Mouse (Mus musculus): ENCODE data around the gene Clec3a. TPM values are rescaled to one million over a fixed set of nuclear protein-coding genes. Genes with fewer than 3 reads are reported as not detected.
A peak's percentile ranks its signal among the peaks of the same experiment; 100 is the strongest.

The Clec3a gene
- polyA plus RNA-seq, 1 experiment from 2014 or later: not detected

DNA sequence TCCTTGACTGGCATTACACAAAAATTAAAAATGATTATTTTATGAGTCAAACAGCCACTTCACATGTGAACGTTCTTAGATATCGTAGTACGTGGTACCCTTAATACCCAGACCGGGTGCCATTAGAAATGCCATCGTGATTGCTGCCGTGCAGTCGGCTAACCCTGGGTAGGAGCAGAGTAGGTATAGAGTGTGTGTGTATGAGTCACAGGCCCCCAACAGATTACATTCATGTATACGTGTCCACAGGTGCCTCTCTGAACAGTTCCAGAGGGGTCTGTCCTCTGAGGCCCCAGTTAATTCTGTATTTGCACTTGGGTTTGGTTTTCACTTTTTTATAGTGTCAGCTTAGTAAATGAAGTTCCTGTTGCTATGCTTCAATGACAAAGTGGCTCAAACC lies 34.4 kb downstream of the Clec3a start:
- ATAC-seq (peak; percentile 54; the same call in 1 of the 2 replicates), DNase-seq (ENCODE audit: low spot score) (no peak)
- Histone ChIP-seq H3K9ac (ENCODE audit: low read length) (no peak overlapping the region), H3K9me3 (replicated peaks; ENCODE audit: control insufficient read depth, low read length) (no peaks in the 10 kb centered on the region), H3K4me1 (ENCODE audit: control insufficient read depth, insufficient read depth, low read length) (no peaks in the 10 kb centered on the region), H3K4me2 (ENCODE audit: low read length) (no peak overlapping the region), H3K4me3 (ENCODE audit: low read depth, low read length) (no peak overlapping the region), H3K27me3 (replicated peaks; ENCODE audit: control insufficient read depth, insufficient read depth, low read length) (no peaks in the 10 kb centered on the region), H3K27ac (ENCODE audit: low read depth, low read length) (no peak overlapping the region), H3K36me3 (ENCODE audit: control insufficient read depth, insufficient read depth, low read length) (0 out of 2 replicates have a peak, but pooled peaks cover 6% of the 10 kb centered on the region)
- WGBS: 77% methylated on average over 8 of the region's 8 CpGs

DNA sequence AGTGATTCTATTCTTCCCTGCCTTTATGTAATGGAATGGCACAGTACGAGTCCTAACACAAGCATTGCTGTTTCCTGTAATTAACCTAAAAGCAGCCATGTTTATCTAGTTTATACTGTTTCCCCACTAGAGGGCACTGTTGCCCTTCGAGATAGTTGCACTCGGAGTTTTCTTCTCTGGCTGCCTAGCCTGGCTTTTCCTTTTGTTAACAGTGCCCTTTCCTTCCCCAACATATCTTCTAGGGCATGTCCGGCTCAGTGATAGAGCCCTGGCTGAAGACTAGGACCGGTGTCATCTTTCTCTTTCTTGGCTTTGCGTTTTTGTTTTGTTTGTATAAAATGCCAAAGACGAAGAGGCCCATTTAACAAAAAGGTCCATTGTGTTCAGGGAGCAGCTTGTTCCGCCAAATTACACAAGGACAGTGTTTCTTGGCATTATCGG lies 34.9 kb downstream of the Clec3a start:
- Histone ChIP-seq H3K27me3 (replicated peaks; ENCODE audit: control insufficient read depth, insufficient read depth, low read length) (no peaks in the 10 kb centered on the region), H3K4me3 (ENCODE audit: low read depth, low read length) (no peak overlapping the region), H3K9me3 (replicated peaks; ENCODE audit: control insufficient read depth, low read length) (no peaks in the 10 kb centered on the region), H3K9ac (ENCODE audit: low read length) (no peak overlapping the region), H3K36me3 (ENCODE audit: control insufficient read depth, insufficient read depth, low read length) (0 out of 2 replicates have a peak, but pooled peaks cover 6% of the 10 kb centered on the region), H3K27ac (ENCODE audit: low read depth, low read length) (no peak overlapping the region), H3K4me1 (ENCODE audit: control insufficient read depth, insufficient read depth, low read length) (no peaks in the 10 kb centered on the region), H3K4me2 (ENCODE audit: low read length) (peak overlapping the region; percentile 25; the same call in 1 of the 2 replicates)
- ATAC-seq: peak; percentile 61
- peak; percentile 94 for DNase-seq (ENCODE audit: low spot score)
- 2% methylated on average over 9 of the region's 9 CpGs for WGBS

DNA sequence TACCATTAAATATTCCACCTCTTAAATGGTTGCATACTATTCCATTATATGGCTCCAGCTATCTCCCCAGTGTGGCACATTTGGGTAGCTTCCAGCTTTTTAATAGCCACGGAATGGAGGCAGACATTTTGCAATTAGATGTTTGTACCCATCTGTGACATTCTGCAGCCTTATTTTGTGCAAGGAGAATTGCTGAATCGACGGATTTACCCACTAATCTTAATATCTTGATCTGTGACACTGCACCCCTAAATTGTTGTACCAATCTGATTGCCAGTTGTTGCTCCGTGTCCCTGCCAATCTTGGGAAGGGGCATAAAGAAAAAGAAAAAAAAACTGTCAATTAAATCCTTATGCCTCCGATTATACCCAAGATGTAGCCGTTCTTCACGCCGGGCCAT lies 37.4 kb downstream of the Clec3a start:
- Histone ChIP-seq H3K4me2 (ENCODE audit: low read length) (no peak overlapping the region), H3K4me3 (ENCODE audit: low read depth, low read length) (no peak overlapping the region), H3K4me1 (ENCODE audit: control insufficient read depth, insufficient read depth, low read length) (no peaks in the 10 kb centered on the region), H3K9ac (ENCODE audit: low read length) (no peak overlapping the region), H3K27ac (ENCODE audit: low read depth, low read length) (no peak overlapping the region), H3K36me3 (ENCODE audit: control insufficient read depth, insufficient read depth, low read length) (no peaks in the 10 kb centered on the region), H3K9me3 (replicated peaks; ENCODE audit: control insufficient read depth, low read length) (no peaks in the 10 kb centered on the region), H3K27me3 (replicated peaks; ENCODE audit: control insufficient read depth, insufficient read depth, low read length) (no peaks in the 10 kb centered on the region)
- no peak for ATAC-seq
- no peak for DNase-seq (ENCODE audit: low spot score)
- WGBS: 85% methylated on average over 8 of the region's 8 CpGs

DNA sequence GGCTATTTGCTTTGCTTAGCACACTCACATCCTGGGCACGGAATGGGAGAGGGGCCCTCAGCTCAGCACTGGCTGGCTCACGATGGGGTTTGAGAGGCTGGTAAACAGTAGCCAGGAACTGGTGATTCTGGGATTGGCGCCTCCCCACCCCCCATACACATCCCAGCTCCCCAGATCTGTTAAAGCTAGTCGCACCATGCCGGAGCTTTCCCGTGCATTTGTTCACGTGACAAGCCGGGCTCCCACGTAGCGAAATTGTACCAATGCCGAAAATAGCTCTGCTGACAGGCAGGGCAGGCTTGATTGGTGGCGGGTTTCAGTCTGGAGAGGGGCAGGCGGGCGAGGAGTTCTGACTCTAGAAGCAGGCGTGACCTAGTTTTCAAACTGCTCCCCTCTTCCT lies 38.1 kb downstream of the Clec3a start:
- 80% methylated on average over 15 of the region's 15 CpGs for WGBS
- H3K4me2 ChIP-seq (ENCODE audit: low read length): no peak overlapping the region
- no peak for ATAC-seq
- no peak overlapping the region for H3K9ac ChIP-seq (ENCODE audit: low read length)
- no peaks in the 10 kb centered on the region for H3K27me3 ChIP-seq (replicated peaks; ENCODE audit: control insufficient read depth, insufficient read depth, low read length)
- no peaks in the 10 kb centered on the region for H3K4me1 ChIP-seq (ENCODE audit: control insufficient read depth, insufficient read depth, low read length)
- H3K4me3 ChIP-seq (ENCODE audit: low read depth, low read length): no peak overlapping the region
- no peaks in the 10 kb centered on the region for H3K36me3 ChIP-seq (ENCODE audit: control insufficient read depth, insufficient read depth, low read length)
- H3K27ac ChIP-seq (ENCODE audit: low read depth, low read length): no peak overlapping the region
- DNase-seq (ENCODE audit: low spot score): no peak
- H3K9me3 ChIP-seq (replicated peaks; ENCODE audit: control insufficient read depth, low read length): no peaks in the 10 kb centered on the region

DNA sequence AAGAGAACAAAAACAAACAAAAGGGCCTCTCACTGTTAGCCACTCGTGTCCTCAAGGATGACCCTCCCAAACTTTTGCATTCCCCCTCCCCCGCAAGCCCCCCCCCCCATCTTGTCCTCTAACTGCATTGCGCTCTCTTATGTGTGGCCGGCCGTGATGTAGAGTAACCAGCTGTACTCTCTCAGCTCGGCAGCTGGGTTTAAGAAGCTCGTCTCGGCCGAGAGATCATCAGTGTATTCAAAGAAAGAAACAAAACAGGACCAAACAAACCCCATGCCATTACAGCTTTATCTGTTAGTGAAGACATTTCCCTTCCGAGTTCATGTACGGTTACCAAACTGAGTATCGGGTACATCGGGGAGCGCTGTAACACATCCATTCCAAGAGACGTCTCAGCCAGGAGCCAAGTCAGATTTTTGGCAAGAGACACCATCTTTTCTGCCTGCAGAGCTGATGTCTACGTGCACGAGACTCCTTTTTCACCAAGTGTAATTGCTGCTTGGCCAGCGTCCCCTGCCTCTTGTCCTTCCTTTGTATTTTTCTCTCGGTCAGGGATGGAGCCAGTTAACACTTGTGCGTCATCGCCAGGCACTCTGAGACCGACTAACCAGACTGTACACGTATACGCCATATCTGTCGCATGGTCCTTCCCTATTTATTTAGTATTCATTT lies 40.4 kb downstream of the Clec3a start:
- 67% methylated on average over 25 of the region's 25 CpGs for WGBS

DNA sequence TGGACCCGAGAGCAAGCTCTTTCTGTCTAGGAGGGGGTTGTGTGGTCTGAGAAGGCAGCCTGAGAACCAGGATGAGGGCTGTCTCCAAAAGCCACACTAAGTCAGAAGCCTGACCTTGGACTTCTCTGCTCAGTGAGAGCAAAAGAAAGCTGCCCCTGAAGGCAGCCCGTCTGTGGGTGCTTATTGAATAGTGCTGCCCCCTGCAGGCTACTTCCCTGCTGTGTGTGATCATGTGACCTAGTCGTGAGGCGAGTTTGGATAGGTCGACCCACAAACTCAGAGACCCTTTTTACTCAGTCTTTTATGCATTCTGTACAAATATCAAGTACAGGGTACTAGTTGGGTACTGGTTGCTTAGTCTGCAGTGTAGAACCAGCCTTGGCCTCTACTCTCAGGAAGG lies 42.7 kb downstream of the Clec3a start:
- Histone ChIP-seq H3K9me3 (replicated peaks; ENCODE audit: control insufficient read depth, low read length) (no peaks in the 10 kb centered on the region), H3K27me3 (replicated peaks; ENCODE audit: control insufficient read depth, insufficient read depth, low read length) (no peaks in the 10 kb centered on the region), H3K4me1 (ENCODE audit: control insufficient read depth, insufficient read depth, low read length) (no peaks in the 10 kb centered on the region; the same call in 1 of the 2 replicates), H3K4me3 (ENCODE audit: low read depth, low read length) (no peak overlapping the region), H3K9ac (ENCODE audit: low read length) (no peak overlapping the region), H3K4me2 (ENCODE audit: low read length) (no peak overlapping the region), H3K27ac (ENCODE audit: low read depth, low read length) (no peak overlapping the region), H3K36me3 (ENCODE audit: control insufficient read depth, insufficient read depth, low read length) (no peaks in the 10 kb centered on the region)
- no peak for ATAC-seq
- DNase-seq (ENCODE audit: low spot score): no peak
- 64% methylated on average over 5 of the region's 5 CpGs for WGBS

More for the DNA sequence above, 40.4 kb downstream of the Clec3a start:
- no peaks in the 10 kb centered on the region for H3K36me3 ChIP-seq (ENCODE audit: control insufficient read depth, insufficient read depth, low read length)
- H3K4me1 ChIP-seq (ENCODE audit: control insufficient read depth, insufficient read depth, low read length): no peaks in the 10 kb centered on the region; the same call in 1 of the 2 replicates
- no peak overlapping the region for H3K27ac ChIP-seq (ENCODE audit: low read depth, low read length)
- no peaks in the 10 kb centered on the region for H3K9me3 ChIP-seq (replicated peaks; ENCODE audit: control insufficient read depth, low read length)
- ATAC-seq: no peak
- H3K4me2 ChIP-seq (ENCODE audit: low read length): no peak overlapping the region
- no peak overlapping the region for H3K4me3 ChIP-seq (ENCODE audit: low read depth, low read length)
- no peaks in the 10 kb centered on the region for H3K27me3 ChIP-seq (replicated peaks; ENCODE audit: control insufficient read depth, insufficient read depth, low read length)
- no peak overlapping the region for H3K9ac ChIP-seq (ENCODE audit: low read length)
- peak; percentile 58 for DNase-seq (ENCODE audit: low spot score)

DNA sequence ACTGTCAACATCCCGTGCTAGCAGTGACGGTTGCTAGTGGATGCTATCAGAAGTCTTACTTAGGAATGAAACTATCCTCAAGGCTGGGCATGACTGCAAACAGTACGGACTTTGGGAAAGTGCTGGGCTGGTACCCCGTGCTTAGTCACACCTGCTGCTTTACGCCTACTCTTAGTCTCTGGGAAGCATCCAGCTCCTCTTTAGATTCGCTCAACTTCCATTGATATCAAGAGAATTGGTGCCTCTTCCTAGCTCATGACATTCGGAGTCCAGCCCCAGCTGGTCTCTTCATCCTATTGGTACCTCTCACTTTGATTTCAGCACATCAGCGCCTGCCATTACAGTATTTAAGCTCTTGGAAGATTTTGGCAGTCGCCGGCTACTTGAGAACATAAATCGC lies 44.7 kb downstream of the Clec3a start:
- 91% methylated on average over 11 of the region's 11 CpGs for whole genome bisulfite sequencing
- Histone ChIP-seq H3K9me3 (replicated peaks; ENCODE audit: control insufficient read depth, low read length) (no peaks in the 10 kb centered on the region), H3K4me3 (ENCODE audit: low read depth, low read length) (no peak overlapping the region)

DNA sequence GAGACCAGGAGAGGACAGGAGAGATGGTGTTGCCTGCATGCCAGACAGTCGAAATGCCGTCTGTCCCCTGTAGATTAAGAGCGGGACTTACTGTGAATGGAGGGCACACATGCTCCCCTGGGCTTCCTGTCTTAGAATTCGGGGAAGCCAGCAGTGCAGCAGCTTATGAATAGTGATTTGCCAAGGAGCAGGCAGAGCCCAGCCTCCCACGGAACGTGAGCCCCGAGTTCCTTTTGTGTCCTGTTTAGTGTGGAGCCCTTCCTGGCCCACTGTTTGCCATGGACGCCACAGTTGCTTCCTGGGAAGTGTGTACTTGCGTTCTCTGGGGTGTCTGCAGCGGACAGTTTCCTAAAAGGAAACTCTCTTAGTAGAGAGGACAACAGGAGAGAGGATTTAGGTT lies 45.4 kb downstream of the Clec3a start:
- no peak overlapping the region for H3K4me2 ChIP-seq (ENCODE audit: low read length)
- WGBS: 61% methylated on average over 10 of the region's 10 CpGs
- no peak overlapping the region for H3K9ac ChIP-seq (ENCODE audit: low read length)
- ATAC-seq (no peak), DNase-seq (ENCODE audit: low spot score) (no peak)
- no peaks in the 10 kb centered on the region for H3K9me3 ChIP-seq (replicated peaks; ENCODE audit: control insufficient read depth, low read length)
- H3K4me1 ChIP-seq (ENCODE audit: control insufficient read depth, insufficient read depth, low read length): no peaks in the 10 kb centered on the region; the same call in 1 of the 2 replicates
- no peak overlapping the region for H3K27ac ChIP-seq (ENCODE audit: low read depth, low read length)
- no peaks in the 10 kb centered on the region for H3K36me3 ChIP-seq (ENCODE audit: control insufficient read depth, insufficient read depth, low read length)
- H3K27me3 ChIP-seq (replicated peaks; ENCODE audit: control insufficient read depth, insufficient read depth, low read length): no peaks in the 10 kb centered on the region
- H3K4me3 ChIP-seq (ENCODE audit: low read depth, low read length): no peak overlapping the region

More for the DNA sequence above, 44.7 kb downstream of the Clec3a start:
- no peak overlapping the region for H3K4me2 ChIP-seq (ENCODE audit: low read length)
- no peaks in the 10 kb centered on the region for H3K27me3 ChIP-seq (replicated peaks; ENCODE audit: control insufficient read depth, insufficient read depth, low read length)
- DNase-seq (ENCODE audit: low spot score) (no peak), ATAC-seq (no peak)
- H3K27ac ChIP-seq (ENCODE audit: low read depth, low read length): no peak overlapping the region
- no peak overlapping the region for H3K9ac ChIP-seq (ENCODE audit: low read length)
- H3K36me3 ChIP-seq (ENCODE audit: control insufficient read depth, insufficient read depth, low read length): no peaks in the 10 kb centered on the region
- no peaks in the 10 kb centered on the region; the same call in 1 of the 2 replicates for H3K4me1 ChIP-seq (ENCODE audit: control insufficient read depth, insufficient read depth, low read length)

DNA sequence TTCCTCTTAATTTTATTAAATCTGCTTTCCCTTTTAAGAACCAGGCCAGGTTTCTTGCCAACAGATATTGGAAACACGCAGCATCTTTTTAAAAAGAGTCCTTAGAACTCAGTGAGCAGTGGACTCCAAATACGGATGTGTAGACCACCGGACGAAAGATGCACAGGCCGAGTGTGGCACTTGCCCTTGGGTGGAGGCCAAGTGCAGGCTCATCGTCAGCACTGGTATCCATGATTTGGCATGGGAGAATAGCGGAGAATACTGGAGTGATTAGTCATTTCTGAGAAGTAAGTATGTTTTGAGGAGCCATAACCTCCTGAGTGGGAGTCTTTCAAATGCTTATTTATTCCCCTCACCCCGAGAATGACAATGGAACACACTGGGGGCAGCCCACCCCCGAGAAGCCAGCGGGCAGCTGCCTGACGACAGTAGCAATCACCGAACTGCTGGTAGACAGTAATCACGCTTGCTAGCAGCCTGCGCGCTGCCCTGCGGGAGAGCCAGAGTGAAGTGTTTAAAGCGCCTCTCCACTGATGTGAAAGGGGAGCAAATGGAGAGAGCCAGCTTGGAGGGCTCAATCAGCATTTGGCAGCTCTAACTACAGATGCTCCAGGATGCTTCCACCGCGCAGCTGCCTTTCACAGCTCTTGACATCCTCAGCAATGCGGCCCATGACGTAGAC lies 50.8 kb downstream of the Clec3a start:
- ATAC-seq: peak; percentile 73
- WGBS: 74% methylated on average over 21 of the region's 21 CpGs

More for the DNA sequence above, 50.8 kb downstream of the Clec3a start:
- peak overlapping the region; percentile 15; the same call in 1 of the 2 replicates for H3K27ac ChIP-seq (ENCODE audit: low read depth, low read length)
- H3K4me2 ChIP-seq (ENCODE audit: low read length): no peak overlapping the region
- H3K9ac ChIP-seq (ENCODE audit: low read length): no peak overlapping the region
- no peaks in the 10 kb centered on the region for H3K9me3 ChIP-seq (replicated peaks; ENCODE audit: control insufficient read depth, low read length)
- H3K4me1 ChIP-seq (ENCODE audit: control insufficient read depth, insufficient read depth, low read length): no peaks in the 10 kb centered on the region
- DNase-seq (ENCODE audit: low spot score): peak; percentile 72
- no peaks in the 10 kb centered on the region for H3K36me3 ChIP-seq (ENCODE audit: control insufficient read depth, insufficient read depth, low read length)
- H3K4me3 ChIP-seq (ENCODE audit: low read depth, low read length): no peak overlapping the region
- no peaks in the 10 kb centered on the region for H3K27me3 ChIP-seq (replicated peaks; ENCODE audit: control insufficient read depth, insufficient read depth, low read length)
